Mouse (Mus musculus) hindbrain, embryonic 15.5 days (tissue): ENCODE data around the gene Col19a1. TPM values are rescaled to one million over a fixed set of nuclear protein-coding genes. Genes with fewer than 3 reads are reported as not detected.

Source experiments
- ATAC-seq: fragments of 200-750 bp; cut with Nextera tagmentation; 2 replicates; pipeline ENCODE4 v1.8.0; 2017; ENCODE audit warnings: low read depth, moderate number of reproducible peaks, moderate TSS enrichment; ENCODE audit not compliant: low FRiP score
- H3K27ac ChIP-seq: fragments of 300-500 bp; sonication (generic); replicated peaks from 2 replicates; pipeline ENCODE4 v1.5.1; 2015; ENCODE audit warnings: mild to moderate bottlenecking, inconsistent platforms
- H3K27me3 ChIP-seq: fragments of 300-500 bp; sonication (generic); 2 replicates; pipeline ENCODE4 v1.6.1; 2015; ENCODE audit warnings: control low read depth, inconsistent platforms
- H3K36me3 ChIP-seq: fragments of 300-500 bp; sonication (generic); 2 replicates; pipeline ENCODE4 v1.6.1; 2015; ENCODE audit warnings: control low read depth, inconsistent platforms
- H3K4me1 ChIP-seq: fragments of 300-500 bp; sonication (generic); replicated peaks from 2 replicates; pipeline ENCODE4 v1.6.1; 2015; ENCODE audit warnings: control low read depth, inconsistent platforms
- H3K4me2 ChIP-seq: fragments of 300-500 bp; sonication (generic); 2 replicates; pipeline ENCODE4 v1.6.1; 2015; ENCODE audit warnings: moderate library complexity, mild to moderate bottlenecking, inconsistent platforms
- H3K4me3 ChIP-seq: fragments of 300-500 bp; sonication (generic); 2 replicates; pipeline ENCODE4 v1.5.1; 2015; ENCODE audit warnings: mild to moderate bottlenecking, inconsistent platforms
- H3K9ac ChIP-seq: fragments of 300-500 bp; sonication (generic); 2 replicates; pipeline ENCODE4 v1.6.1; 2015; ENCODE audit warnings: inconsistent platforms
- H3K9me3 ChIP-seq: fragments of 300-500 bp; sonication (generic); 2 replicates; pipeline ENCODE4 v1.6.1; 2016; ENCODE audit warnings: control low read depth, inconsistent platforms
- WGBS: fragments of 180-500 bp; shearing (Covaris S2); methylation state at CpG from one replicate; pipeline ENCODE4 v1.1.7; 2015; 5-methylcytosine and 5-hydroxymethylcytosine counted together
- polyA plus RNA-seq: library from polyadenylated mRNA; unstranded; fragments of >200 nt; fragmentation: Nextera tagmentation; extraction: Ambion mirVana; gene quantifications from 2 replicates; pipeline ENCODE4 v1.2.1, GENCODE M21; 2015

Col19a1 gene
- polyA plus RNA-seq, 1 experiment from 2014 or later: 2.3 TPM

GRCm38 (mm10) chr1:24294979-24295942, 292.0 kb downstream of the Col19a1 start:
- Histone ChIP-seq H3K27ac (no peak overlapping the region), H3K4me3 (no peak overlapping the region), H3K4me2 (no peak overlapping the region), H3K9ac (no peak overlapping the region), H3K9me3 (no peaks in the 10 kb centered on the region), H3K4me1 (no peaks in the 10 kb centered on the region), H3K36me3 (no peaks in the 10 kb centered on the region), H3K27me3 (no peaks in the 10 kb centered on the region)
- no peak for ATAC-seq
- 85% methylated on average over 7 of the region's 7 CpGs for WGBS

- Histone ChIP-seq H3K36me3 (no peaks in the 10 kb centered on the region), H3K9ac (no peak overlapping the region), H3K27me3 (no peaks in the 10 kb centered on the region), H3K4me1 (no peaks in the 10 kb centered on the region), H3K4me3 (no peak overlapping the region), H3K9me3 (no peaks in the 10 kb centered on the region), H3K27ac (no peak overlapping the region), H3K4me2 (no peak overlapping the region)
- ATAC-seq: 0 out of 2 replicates have a peak, but pooled peaks have one; percentile 51
- 62% methylated on average over 2 of the region's 2 CpGs for WGBS
Observed at GRCm38 (mm10) chr1:24292515-24292914, 294.8 kb downstream of the Col19a1 start.

GRCm38 (mm10) chr1:24286360-24286759, 300.9 kb downstream of the Col19a1 start:
- Histone ChIP-seq H3K9me3 (no peaks in the 10 kb centered on the region), H3K4me3 (no peak overlapping the region), H3K36me3 (no peaks in the 10 kb centered on the region), H3K27me3 (no peaks in the 10 kb centered on the region), H3K4me2 (no peak overlapping the region), H3K4me1 (no peaks in the 10 kb centered on the region), H3K27ac (no peak overlapping the region), H3K9ac (no peak overlapping the region)
- WGBS: 46% methylated on average over 6 of the region's 6 CpGs
- ATAC-seq: no peak

- no peak for ATAC-seq
- H3K36me3 ChIP-seq: no peaks in the 10 kb centered on the region
- no peaks in the 10 kb centered on the region for H3K27me3 ChIP-seq
- H3K9me3 ChIP-seq: no peaks in the 10 kb centered on the region
- WGBS: 34% methylated on average over 3 of the region's 3 CpGs
- H3K4me3 ChIP-seq: no peak overlapping the region
- H3K4me2 ChIP-seq: no peak overlapping the region
- H3K27ac ChIP-seq: no peak overlapping the region
- H3K4me1 ChIP-seq: no peaks in the 10 kb centered on the region
- no peak overlapping the region for H3K9ac ChIP-seq
Observed at GRCm38 (mm10) chr1:24267022-24267421, 320.2 kb downstream of the Col19a1 start.

- ATAC-seq: no peak
- no peak overlapping the region for H3K4me2 ChIP-seq
- no peak overlapping the region for H3K9ac ChIP-seq
- H3K4me3 ChIP-seq: no peak overlapping the region
- no peaks in the 10 kb centered on the region for H3K4me1 ChIP-seq
- H3K9me3 ChIP-seq: no peaks in the 10 kb centered on the region
- no peaks in the 10 kb centered on the region for H3K36me3 ChIP-seq
- H3K27me3 ChIP-seq: no peaks in the 10 kb centered on the region
- H3K27ac ChIP-seq: no peak overlapping the region
Observed at GRCm38 (mm10) chr1:24261181-24261580, 326.1 kb downstream of the Col19a1 start.

GRCm38 (mm10) chr1:24259419-24259818, 327.9 kb downstream of the Col19a1 start:
- H3K9ac ChIP-seq: no peak overlapping the region
- no peak overlapping the region for H3K4me3 ChIP-seq
- WGBS: 75% methylated on average over 6 of the region's 6 CpGs
- H3K4me1 ChIP-seq: no peaks in the 10 kb centered on the region
- ATAC-seq: no peak
- no peaks in the 10 kb centered on the region for H3K36me3 ChIP-seq
- no peak overlapping the region for H3K4me2 ChIP-seq
- no peaks in the 10 kb centered on the region for H3K9me3 ChIP-seq
- H3K27ac ChIP-seq: no peak overlapping the region
- no peaks in the 10 kb centered on the region for H3K27me3 ChIP-seq

GRCm38 (mm10) chr1:24257961-24258360, 329.3 kb downstream of the Col19a1 start:
- 76% methylated on average over 5 of the region's 5 CpGs for WGBS

GRCm38 (mm10) chr1:24249105-24249664, 338.1 kb downstream of the Col19a1 start:
- Histone ChIP-seq H3K9ac (peak overlapping the region; percentile 8; the same call in 1 of the 2 replicates), H3K36me3 (no peaks in the 10 kb centered on the region)

More at GRCm38 (mm10) chr1:24257961-24258360, 329.3 kb downstream of the Col19a1 start:
- Histone ChIP-seq H3K9ac (no peak overlapping the region), H3K27ac (no peak overlapping the region), H3K36me3 (no peaks in the 10 kb centered on the region), H3K4me2 (no peak overlapping the region), H3K4me1 (no peaks in the 10 kb centered on the region), H3K27me3 (no peaks in the 10 kb centered on the region), H3K9me3 (no peaks in the 10 kb centered on the region), H3K4me3 (no peak overlapping the region)
- ATAC-seq: no peak

GRCm38 (mm10) chr1:24248294-24249104, 338.8 kb downstream of the Col19a1 start:
- WGBS: 60% methylated on average over 10 of the region's 10 CpGs
- Histone ChIP-seq H3K36me3 (no peaks in the 10 kb centered on the region), H3K4me2 (no peak overlapping the region), H3K4me1 (peaks cover 11% of the 10 kb centered on the region), H3K9me3 (no peaks in the 10 kb centered on the region), H3K4me3 (no peak overlapping the region), H3K9ac (peak overlapping the region; percentile 8; the same call in 1 of the 2 replicates), H3K27me3 (no peaks in the 10 kb centered on the region), H3K27ac (peak overlapping the region; percentile 68)
- peak; percentile 86 for ATAC-seq

More at GRCm38 (mm10) chr1:24249105-24249664, 338.1 kb downstream of the Col19a1 start:
- Histone ChIP-seq H3K27me3 (no peaks in the 10 kb centered on the region), H3K4me2 (no peak overlapping the region), H3K27ac (peak overlapping the region; percentile 68), H3K4me3 (no peak overlapping the region), H3K9me3 (no peaks in the 10 kb centered on the region), H3K4me1 (peaks cover 11% of the 10 kb centered on the region)
- ATAC-seq: peak; percentile 88
- WGBS: 43% methylated on average over 3 of the region's 3 CpGs

GRCm38 (mm10) chr1:24245700-24246375, 341.4 kb downstream of the Col19a1 start:
- Histone ChIP-seq H3K9me3 (no peaks in the 10 kb centered on the region), H3K9ac (no peak overlapping the region), H3K4me1 (peaks cover 11% of the 10 kb centered on the region), H3K27me3 (0 out of 2 replicates have a peak, but pooled peaks cover 4% of the 10 kb centered on the region), H3K4me3 (no peak overlapping the region), H3K27ac (no peak overlapping the region), H3K4me2 (no peak overlapping the region), H3K36me3 (no peaks in the 10 kb centered on the region)
- ATAC-seq: no peak
- 57% methylated on average over 13 of the region's 13 CpGs for WGBS

GRCm38 (mm10) chr1:24244931-24245330, 342.3 kb downstream of the Col19a1 start:
- no peak overlapping the region for H3K27ac ChIP-seq
- WGBS: 76% methylated on average over 10 of the region's 10 CpGs
- H3K27me3 ChIP-seq: 0 out of 2 replicates have a peak, but pooled peaks cover 4% of the 10 kb centered on the region

More at GRCm38 (mm10) chr1:24244931-24245330, 342.3 kb downstream of the Col19a1 start:
- ATAC-seq: no peak
- Histone ChIP-seq H3K4me1 (peaks cover 11% of the 10 kb centered on the region), H3K4me3 (no peak overlapping the region), H3K36me3 (no peaks in the 10 kb centered on the region), H3K9me3 (no peaks in the 10 kb centered on the region), H3K9ac (no peak overlapping the region), H3K4me2 (no peak overlapping the region)
